Mouse (Mus musculus): ENCODE measurements around the gene Olfr639. TPM values are rescaled to one million over a fixed set of nuclear protein-coding genes. Genes with fewer than 3 reads are reported as not detected.

Olfr639 gene
- polyA plus RNA-seq (2014; fragmentation: Illumina TruSeq; extraction: RNeasy Lipid Tissue Mini Kit (QIAGEN cat#74804)), result not detected

DNA sequence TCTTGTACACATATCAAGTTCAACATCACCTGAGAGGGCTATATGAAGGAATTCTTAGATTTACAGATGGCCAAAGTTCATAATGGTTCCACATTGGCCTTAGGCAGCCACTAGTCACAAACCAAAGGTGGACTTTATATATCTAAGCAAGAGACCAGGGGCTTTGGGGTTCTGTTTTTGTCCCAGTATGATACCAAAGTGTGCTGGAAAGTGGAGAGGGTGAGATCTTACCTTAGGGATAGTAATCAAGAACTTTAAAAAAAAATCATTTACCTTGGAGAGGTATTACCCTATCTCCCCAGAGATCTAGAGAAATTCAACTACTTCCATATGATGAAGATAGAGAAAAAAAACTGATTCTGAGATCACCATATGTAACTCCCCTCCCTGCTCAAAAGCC is at the start of gene Olfr639:
Gene Olfr639 (minus strand): TSS at position 101 of the 400 bp plus-strand sequence.

DNA sequence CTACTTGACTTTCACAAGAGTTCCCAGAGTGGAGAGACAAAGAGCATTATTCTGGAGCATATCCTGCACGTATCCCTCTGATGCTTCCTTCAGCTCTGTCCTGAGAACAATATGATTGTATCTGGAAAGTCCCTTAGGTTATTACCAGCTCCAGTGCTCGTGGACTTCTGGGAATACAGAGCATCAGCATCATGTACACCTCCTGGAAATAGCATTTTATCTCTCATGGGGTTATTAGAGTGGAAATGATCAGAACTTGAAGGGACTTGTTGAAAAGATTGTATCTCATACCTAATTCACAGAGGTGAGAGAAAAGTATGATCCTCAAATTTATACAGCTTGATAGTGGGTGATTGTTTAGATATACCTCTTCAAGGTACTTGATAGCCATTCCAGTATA is 44.2 kb upstream of the Olfr639 start, which contains the start of gene 4930516K23Rik:
Gene 4930516K23Rik (minus strand): TSS at position 101 of the 400 bp plus-strand sequence.

DNA sequence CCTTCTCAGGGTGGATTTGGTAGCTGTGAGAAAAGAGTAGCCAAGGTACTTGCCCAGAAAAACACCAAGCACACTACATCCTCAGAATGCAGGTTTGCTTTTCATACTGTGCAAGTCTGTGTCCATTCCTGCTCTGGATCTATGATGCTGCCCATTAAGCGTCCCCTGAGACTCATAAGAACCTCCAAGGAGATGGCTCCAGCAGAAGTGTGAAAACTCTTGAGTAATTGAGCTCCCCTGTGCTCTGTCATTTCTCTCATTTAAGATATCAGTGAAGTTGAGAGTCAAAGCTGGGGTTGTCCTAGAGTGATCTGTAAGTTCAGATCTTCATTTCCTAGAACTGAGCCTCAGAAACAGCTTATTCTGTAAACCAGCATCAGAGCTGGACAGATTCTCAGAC is 35.5 kb upstream of the Olfr639 start, which contains the start of gene Olfr642:
Gene Olfr642 (minus strand): TSS at position 101 of the 400 bp plus-strand sequence.

DNA sequence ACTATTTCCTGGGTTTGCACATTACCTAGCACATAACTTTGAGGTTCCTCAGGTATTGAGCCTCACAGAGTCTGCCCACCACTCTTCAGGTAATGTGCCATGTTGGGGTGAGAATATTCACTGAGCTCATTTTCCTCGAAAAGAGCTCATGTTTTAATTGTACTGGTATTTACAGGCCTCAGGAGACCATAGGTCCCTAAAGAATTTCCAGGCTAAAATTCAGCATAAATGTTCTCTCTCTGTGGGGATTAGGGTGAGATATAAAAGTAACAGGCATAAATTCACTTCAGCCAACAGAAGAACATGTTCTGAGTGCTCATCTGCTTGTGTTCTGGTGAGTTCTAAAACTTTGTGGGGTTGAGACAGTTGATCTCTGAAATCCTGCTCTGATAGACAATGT is 18.0 kb upstream of the Olfr639 start, which contains the start of gene Olfr641:
Gene Olfr641 (plus strand): TSS at position 301 of the 400 bp plus-strand sequence.

DNA sequence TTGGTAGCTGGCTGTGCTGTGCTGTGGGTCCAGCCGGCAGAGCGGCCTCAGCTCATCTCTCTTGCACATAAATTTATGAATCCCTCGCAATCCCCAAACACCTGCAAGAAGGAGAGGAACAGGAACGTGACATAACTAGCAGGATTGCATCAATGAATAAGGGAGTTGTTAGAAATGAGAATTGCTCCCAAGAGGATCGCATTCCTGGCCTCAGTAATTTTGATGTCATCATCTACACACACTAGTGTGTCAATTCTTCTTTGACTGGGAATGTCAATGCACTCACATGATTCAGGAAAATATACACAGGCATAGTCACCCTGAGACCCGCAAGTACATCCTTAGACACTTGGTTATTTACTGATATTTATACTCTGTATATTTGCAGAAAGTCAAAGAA is 8.4 kb upstream of the Olfr639 start, which contains the start of gene Olfr640:
Gene Olfr640 (minus strand): TSS at position 101 of the 400 bp plus-strand sequence.

DNA sequence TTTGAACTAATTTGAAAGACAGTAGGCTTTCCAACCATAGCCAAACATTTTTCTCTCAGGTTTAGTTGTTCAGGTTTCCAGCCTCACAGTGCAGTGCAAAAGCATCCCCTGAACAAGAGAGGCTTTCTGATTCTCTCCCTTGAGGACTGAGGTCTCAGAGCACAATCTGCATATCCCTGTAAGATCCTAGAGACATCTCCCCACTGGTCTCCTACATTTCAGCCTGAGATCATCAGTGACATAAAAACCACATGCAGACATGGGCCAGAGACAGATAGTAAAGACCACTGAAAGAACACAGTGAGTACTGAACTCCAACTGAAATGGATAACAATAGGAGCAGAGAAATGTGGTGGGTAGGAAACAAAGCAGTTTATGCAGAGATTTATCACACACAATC is 18.7 kb downstream of the Olfr639 start, which contains the start of gene Olfr638:
Gene Olfr638 (plus strand): TSS at position 301 of the 400 bp plus-strand sequence.

GRCm38 (mm10) chr7:103970852-103971251 is 46.3 kb downstream of the Olfr639 start, which contains the start of gene Olfr635:
Gene Olfr635 (plus strand): TSS chr7:103971152.

Other genes starting within 250 kb of the Olfr639 start
- not detected for gene Olfr69, start 245.7 kb downstream of the Olfr639 start, polyA plus RNA-seq (2014; fragmentation: Illumina TruSeq; extraction: RNeasy Lipid Tissue Mini Kit (QIAGEN cat#74804))
- gene Olfr68, start 237.6 kb downstream of the Olfr639 start, polyA plus RNA-seq (2014; fragmentation: Illumina TruSeq; extraction: RNeasy Lipid Tissue Mini Kit (QIAGEN cat#74804)), result not detected
- not detected for gene Olfr67, start 225.5 kb downstream of the Olfr639 start, polyA plus RNA-seq (2014; fragmentation: Illumina TruSeq; extraction: RNeasy Lipid Tissue Mini Kit (QIAGEN cat#74804))
- 2.9 TPM for gene Hbb-bt, start 203.3 kb downstream of the Olfr639 start, polyA plus RNA-seq (2014; fragmentation: Illumina TruSeq; extraction: RNeasy Lipid Tissue Mini Kit (QIAGEN cat#74804))
- 54.8 TPM for gene Hbb-bs, start 189.2 kb downstream of the Olfr639 start, polyA plus RNA-seq (2014; fragmentation: Illumina TruSeq; extraction: RNeasy Lipid Tissue Mini Kit (QIAGEN cat#74804))
- gene Hbb-bh2, start 176.8 kb downstream of the Olfr639 start, polyA plus RNA-seq (2014; fragmentation: Illumina TruSeq; extraction: RNeasy Lipid Tissue Mini Kit (QIAGEN cat#74804)), result not detected
- not detected for gene Hbb-bh1, start 174.1 kb downstream of the Olfr639 start, polyA plus RNA-seq (2014; fragmentation: Illumina TruSeq; extraction: RNeasy Lipid Tissue Mini Kit (QIAGEN cat#74804))
- gene Hbb-y, start 164.1 kb downstream of the Olfr639 start, polyA plus RNA-seq (2014; fragmentation: Illumina TruSeq; extraction: RNeasy Lipid Tissue Mini Kit (QIAGEN cat#74804)), result not detected
- not detected for gene Olfr66, start 131.1 kb downstream of the Olfr639 start, polyA plus RNA-seq (2014; fragmentation: Illumina TruSeq; extraction: RNeasy Lipid Tissue Mini Kit (QIAGEN cat#74804))
- not detected for gene Olfr64, start 122.8 kb downstream of the Olfr639 start, polyA plus RNA-seq (2014; fragmentation: Illumina TruSeq; extraction: RNeasy Lipid Tissue Mini Kit (QIAGEN cat#74804))
- gene Olfr65, start 113.8 kb downstream of the Olfr639 start, polyA plus RNA-seq (2014; fragmentation: Illumina TruSeq; extraction: RNeasy Lipid Tissue Mini Kit (QIAGEN cat#74804)), result not detected
- gene Olfr631, start 88.5 kb downstream of the Olfr639 start, polyA plus RNA-seq (2014; fragmentation: Illumina TruSeq; extraction: RNeasy Lipid Tissue Mini Kit (QIAGEN cat#74804)), result not detected
- gene Olfr632, start 83.0 kb downstream of the Olfr639 start, polyA plus RNA-seq (2014; fragmentation: Illumina TruSeq; extraction: RNeasy Lipid Tissue Mini Kit (QIAGEN cat#74804)), result not detected
- gene Olfr633, start 72.9 kb downstream of the Olfr639 start, polyA plus RNA-seq (2014; fragmentation: Illumina TruSeq; extraction: RNeasy Lipid Tissue Mini Kit (QIAGEN cat#74804)), result not detected
- not detected for gene Olfr635, start 46.2 kb downstream of the Olfr639 start, polyA plus RNA-seq (2014; fragmentation: Illumina TruSeq; extraction: RNeasy Lipid Tissue Mini Kit (QIAGEN cat#74804))
- not detected for gene Olfr638, start 18.6 kb downstream of the Olfr639 start, polyA plus RNA-seq (2014; fragmentation: Illumina TruSeq; extraction: RNeasy Lipid Tissue Mini Kit (QIAGEN cat#74804))
- gene Olfr640, start 8.3 kb upstream of the Olfr639 start, polyA plus RNA-seq (2014; fragmentation: Illumina TruSeq; extraction: RNeasy Lipid Tissue Mini Kit (QIAGEN cat#74804)), result not detected
- not detected for gene Olfr641, start 18.1 kb upstream of the Olfr639 start, polyA plus RNA-seq (2014; fragmentation: Illumina TruSeq; extraction: RNeasy Lipid Tissue Mini Kit (QIAGEN cat#74804))
- gene Olfr642, start 35.4 kb upstream of the Olfr639 start, polyA plus RNA-seq (2014; fragmentation: Illumina TruSeq; extraction: RNeasy Lipid Tissue Mini Kit (QIAGEN cat#74804)), result not detected
- gene 4930516K23Rik, start 44.1 kb upstream of the Olfr639 start, polyA plus RNA-seq (2014; fragmentation: Illumina TruSeq; extraction: RNeasy Lipid Tissue Mini Kit (QIAGEN cat#74804)), result not detected
- not detected for gene Olfr644, start 54.6 kb upstream of the Olfr639 start, polyA plus RNA-seq (2014; fragmentation: Illumina TruSeq; extraction: RNeasy Lipid Tissue Mini Kit (QIAGEN cat#74804))
- not detected for gene Olfr645, start 68.2 kb upstream of the Olfr639 start, polyA plus RNA-seq (2014; fragmentation: Illumina TruSeq; extraction: RNeasy Lipid Tissue Mini Kit (QIAGEN cat#74804))
- not detected for gene Olfr646, start 87.6 kb upstream of the Olfr639 start, polyA plus RNA-seq (2014; fragmentation: Illumina TruSeq; extraction: RNeasy Lipid Tissue Mini Kit (QIAGEN cat#74804))
- not detected for gene Ubqln5, start 112.5 kb upstream of the Olfr639 start, polyA plus RNA-seq (2014; fragmentation: Illumina TruSeq; extraction: RNeasy Lipid Tissue Mini Kit (QIAGEN cat#74804))
- not detected for gene Olfr643, start 120.1 kb upstream of the Olfr639 start, polyA plus RNA-seq (2014; fragmentation: Illumina TruSeq; extraction: RNeasy Lipid Tissue Mini Kit (QIAGEN cat#74804))
- gene Ubqln3, start 126.0 kb upstream of the Olfr639 start, polyA plus RNA-seq (2014; fragmentation: Illumina TruSeq; extraction: RNeasy Lipid Tissue Mini Kit (QIAGEN cat#74804)), result not detected
- not detected for gene Ubqlnl, start 133.3 kb upstream of the Olfr639 start, polyA plus RNA-seq (2014; fragmentation: Illumina TruSeq; extraction: RNeasy Lipid Tissue Mini Kit (QIAGEN cat#74804))
- gene Olfm5, start 147.5 kb upstream of the Olfr639 start, polyA plus RNA-seq (2014; fragmentation: Illumina TruSeq; extraction: RNeasy Lipid Tissue Mini Kit (QIAGEN cat#74804)), result not detected
- gene Olfr648, start 166.1 kb upstream of the Olfr639 start, polyA plus RNA-seq (2014; fragmentation: Illumina TruSeq; extraction: RNeasy Lipid Tissue Mini Kit (QIAGEN cat#74804)), result 0.80 TPM
- gene Olfr649, start 178.7 kb upstream of the Olfr639 start, polyA plus RNA-seq (2014; fragmentation: Illumina TruSeq; extraction: RNeasy Lipid Tissue Mini Kit (QIAGEN cat#74804)), result not detected
- 1.5 TPM for gene Trim6, start 201.5 kb upstream of the Olfr639 start, polyA plus RNA-seq (2014; fragmentation: Illumina TruSeq; extraction: RNeasy Lipid Tissue Mini Kit (QIAGEN cat#74804))
- gene Trim34a, start 227.2 kb upstream of the Olfr639 start, polyA plus RNA-seq (2014; fragmentation: Illumina TruSeq; extraction: RNeasy Lipid Tissue Mini Kit (QIAGEN cat#74804)), result 18.0 TPM